Mouse (Mus musculus): Measurements from ENCODE around the gene Hoxd1.

Gene Hoxd1

DNA sequence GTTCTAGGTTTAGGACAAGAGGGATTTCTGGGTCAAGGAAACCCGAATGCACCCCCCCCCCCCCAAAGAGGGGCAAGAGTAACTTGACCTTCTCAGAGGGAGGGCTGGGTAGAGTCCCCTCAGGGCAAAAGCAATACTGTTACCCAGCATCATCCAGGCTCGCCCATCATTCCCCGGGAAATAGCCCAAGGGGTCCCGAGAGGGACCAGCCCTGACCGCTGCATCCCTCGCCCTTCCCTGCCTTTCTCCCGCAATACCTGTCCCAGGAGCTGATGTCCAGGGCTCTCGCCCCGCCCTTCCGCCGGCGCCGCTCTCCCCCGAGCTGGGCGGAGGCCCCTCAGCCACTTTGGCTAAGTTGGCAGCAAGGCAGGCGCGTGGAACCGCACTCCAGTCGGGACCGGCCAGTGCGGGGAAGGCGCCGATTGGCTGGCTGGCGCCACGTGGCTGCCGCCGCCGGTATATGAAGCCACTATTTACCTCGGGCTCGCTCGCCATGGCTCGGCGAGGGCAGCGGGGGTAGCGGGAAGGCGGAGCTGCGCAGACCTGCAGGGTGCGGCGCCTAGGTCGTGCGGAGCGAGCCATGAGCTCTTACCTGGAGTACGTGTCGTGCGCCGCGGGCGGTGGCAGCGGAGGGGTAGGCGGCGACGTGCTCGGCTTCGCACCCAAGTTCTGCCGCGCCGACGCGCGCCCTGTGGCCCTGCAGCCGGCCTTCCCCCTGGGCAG is at the start of gene Hoxd1:
Gene Hoxd1 (plus strand): TSS at position 459 of the 723 bp plus-strand sequence.
- DNase-seq, result peak; percentile 65 to 76

DNA sequence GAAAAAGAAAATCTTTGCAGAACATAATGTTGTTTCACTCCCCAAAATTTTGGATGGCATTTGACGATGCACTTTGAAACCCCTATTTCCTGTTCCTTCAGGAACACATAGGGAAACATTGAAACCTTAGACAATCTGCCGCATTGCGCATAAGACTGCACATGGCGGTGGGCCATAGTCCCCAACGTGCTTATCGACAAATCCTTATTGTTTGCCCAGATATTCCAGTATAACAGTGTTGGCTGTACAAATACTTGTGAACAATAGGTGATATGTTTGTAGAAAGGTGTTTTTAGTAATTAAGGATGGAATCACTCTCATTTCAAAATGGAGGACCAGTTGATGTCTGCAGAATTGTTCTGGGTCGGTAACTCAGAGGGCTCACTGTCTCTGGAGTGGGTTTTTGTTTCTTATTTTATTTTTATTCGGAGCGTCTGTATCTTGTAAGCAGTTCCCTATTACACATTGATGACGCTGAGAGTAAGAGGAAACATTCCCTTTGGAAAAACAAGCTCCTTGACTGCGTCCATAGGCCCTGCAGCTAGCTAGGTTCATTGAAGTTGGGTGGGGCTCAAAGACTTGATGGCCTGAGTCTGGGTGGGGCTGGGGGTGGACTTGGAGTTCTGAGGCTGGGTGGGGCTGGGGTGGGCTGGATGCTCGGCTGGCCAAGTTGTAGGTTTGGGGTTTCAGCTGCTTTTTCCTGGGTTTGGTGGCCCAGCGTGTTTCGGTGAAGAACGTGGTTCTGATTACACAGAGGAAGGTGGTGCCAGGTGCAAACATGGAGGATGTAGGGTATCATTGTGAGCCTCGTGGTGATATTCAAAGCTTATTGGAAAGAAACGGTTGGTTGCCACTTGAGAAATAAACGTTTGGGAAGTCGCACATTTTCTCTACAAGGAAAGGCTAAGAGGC is 49.3 kb upstream of the Hoxd1 start:
- no peak for DNase-seq

DNA sequence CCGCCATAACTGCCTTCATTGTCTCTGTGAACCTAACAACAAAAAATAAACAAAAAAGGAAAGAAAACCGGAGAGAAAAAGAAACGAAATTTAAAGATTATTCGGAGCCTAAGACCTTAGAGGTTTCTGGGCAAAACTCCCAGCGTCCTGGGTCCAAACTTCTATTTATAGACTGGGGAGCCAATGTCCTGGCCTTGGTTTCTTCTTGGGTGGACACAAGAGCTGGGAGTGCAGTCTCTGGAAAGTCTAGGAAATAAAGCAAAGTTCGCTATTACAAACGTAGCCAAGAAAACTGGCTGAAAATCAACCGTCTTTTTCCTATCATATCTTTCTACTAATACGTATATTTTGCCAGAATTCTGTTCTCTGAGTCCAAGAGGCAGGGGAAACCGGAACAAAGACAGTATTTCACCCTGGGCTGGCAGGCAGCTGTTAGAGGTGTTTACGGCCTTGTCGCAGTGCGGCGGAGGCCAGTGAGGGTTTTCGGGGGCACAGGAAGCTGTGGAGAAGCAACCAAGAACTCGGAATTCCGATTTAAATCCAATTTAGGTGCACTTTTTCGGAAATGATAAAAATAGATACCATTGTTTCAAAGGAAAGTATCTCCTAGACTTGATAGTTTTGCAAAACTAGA is 48.5 kb upstream of the Hoxd1 start:
- DNase-seq, result peak in 1 of 2 experiments; percentile 43

DNA sequence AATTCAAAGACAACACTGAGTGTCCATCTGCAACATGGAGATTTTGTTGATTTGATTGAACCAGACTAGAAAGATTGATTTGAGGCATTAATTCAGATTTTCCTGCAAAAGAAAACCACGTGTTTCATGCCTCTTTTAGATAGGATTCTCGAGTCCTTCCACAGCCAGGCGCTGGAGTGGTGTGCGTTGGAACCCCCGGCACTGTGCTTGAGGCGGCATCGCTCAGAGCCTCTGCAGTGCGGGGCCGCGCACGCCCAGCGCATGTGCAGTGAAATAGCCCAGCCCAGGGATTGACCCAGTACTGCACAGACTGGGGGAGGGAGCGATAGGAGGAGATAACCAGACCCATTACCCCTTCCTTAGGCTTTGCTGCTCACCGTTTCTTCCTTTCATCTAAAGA is 47.9 kb upstream of the Hoxd1 start:
- peak in 1 of 2 experiments; percentile 65 for DNase-seq

DNA sequence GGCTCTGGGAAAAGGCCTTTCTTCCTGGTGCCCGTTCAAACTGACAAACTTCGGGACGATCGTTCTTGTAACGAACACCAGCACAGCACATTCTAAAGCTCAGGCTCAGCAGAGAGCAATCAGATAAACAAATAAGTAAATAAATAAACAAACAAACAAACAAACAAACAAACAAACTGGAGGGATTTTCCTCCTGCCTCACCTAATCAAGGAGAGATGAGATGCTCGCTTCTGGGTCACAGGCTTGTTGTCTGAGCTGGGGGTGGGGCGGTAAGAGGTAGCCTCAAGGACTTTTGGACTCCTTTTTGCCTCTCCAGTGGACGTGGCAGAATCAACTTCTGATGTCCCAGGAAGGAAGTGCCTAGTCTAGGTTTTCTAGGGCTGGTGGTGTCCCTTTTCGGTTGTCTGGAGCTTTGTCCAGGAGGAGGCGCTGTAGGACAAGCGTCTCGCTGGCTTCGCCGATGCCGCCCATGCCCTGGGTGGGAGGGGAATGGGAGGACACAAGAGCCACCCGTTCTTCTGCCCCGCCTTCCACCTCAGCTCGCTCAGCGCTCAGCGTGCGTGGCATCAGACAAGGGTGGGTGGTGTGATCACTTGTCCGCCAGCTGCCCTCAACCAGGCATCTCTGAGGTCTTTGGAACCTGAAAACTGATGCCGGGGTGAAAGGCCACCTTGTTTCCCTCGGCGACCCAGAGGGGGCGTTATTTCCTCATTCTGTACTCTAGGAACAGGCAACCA is 47.1 kb upstream of the Hoxd1 start:
- peak; percentile 92 to 98 for DNase-seq

DNA sequence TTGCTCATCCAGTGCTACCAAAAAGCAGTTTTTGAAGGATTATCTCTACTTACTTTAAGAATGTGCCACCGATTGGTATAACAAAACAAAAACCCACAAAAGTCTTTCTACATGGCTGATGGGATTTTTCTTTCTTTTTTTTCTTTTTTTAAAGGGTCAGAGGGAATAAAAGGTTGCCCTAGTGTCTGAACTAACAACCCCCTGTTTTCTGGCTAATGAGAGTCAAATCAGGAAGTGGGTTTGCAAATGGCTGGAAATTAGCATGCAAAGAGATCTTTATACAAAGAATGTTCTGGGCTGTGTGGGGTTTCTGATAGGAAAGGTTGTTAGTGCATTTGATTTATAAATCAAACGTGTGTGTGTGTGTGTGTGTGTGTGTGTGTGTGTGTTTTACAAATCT is 42.4 kb upstream of the Hoxd1 start:
- DNase-seq, result no peak

DNA sequence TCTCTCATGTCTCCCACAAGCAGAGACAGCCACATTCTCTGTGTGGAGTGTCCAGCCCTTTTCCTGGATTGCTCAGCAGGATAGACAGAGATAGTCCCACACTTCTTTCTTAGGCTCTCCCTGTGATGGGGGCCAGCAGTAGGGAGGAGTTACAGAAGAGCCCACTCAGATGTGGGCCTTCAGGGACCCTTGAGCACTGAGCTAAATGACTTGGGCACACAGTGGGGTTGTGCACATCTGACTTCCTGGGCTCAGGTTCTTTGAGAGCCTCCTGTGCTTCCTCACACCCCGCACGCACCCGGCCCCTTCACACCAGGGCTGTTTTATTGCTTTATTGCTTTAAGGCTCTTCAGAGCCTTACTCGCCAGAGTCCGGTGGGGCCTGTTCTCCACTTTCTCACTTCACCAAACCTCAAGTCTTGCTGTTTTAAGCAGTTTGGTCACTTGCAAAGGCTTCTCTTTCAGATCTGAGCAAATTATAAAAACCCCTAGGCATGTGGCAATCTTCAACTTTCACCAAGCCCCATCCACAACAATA is 41.8 kb upstream of the Hoxd1 start:
- DNase-seq, result no peak

DNA sequence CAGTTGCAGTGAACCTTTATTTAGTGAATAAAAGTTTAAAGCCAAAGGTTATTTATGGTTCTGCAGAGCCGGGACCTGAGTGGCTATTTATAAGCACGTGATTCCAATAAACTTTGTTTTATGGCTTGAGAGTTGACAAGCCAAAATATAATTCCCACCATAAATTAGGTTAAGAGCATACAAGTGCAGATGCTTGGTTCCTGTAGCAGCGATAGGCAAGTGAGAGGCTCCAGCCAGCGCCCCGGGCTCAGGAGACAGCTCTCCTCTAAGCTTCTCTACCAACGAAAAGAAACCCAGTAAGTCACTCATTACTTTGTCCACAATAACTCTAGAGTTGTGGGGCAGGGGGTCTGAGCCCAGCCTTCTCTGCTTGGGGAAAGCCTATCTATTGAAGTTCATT is 40.9 kb upstream of the Hoxd1 start:
- DNase-seq, result peak in 1 of 2 experiments; percentile 42

DNA sequence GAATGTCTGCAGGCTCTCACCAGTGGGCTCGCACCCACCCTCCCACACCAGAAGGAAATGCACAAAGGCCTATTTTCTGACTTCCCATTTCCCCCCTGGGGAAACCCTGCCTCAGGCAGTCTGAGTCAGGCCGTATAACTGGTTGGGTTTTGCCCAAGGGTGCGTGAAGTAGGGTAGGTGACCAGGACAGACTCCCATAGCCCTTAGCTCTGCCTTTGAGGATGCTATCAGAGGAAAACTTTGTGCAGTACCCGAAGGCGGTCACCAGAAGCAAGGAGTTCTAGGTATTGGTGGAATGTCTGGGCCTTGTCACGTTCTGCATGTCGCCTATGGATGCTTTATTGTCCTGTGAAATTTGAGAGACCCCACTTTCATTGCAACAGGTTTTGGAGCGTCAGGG is 39.8 kb upstream of the Hoxd1 start:
- no peak for DNase-seq

DNA sequence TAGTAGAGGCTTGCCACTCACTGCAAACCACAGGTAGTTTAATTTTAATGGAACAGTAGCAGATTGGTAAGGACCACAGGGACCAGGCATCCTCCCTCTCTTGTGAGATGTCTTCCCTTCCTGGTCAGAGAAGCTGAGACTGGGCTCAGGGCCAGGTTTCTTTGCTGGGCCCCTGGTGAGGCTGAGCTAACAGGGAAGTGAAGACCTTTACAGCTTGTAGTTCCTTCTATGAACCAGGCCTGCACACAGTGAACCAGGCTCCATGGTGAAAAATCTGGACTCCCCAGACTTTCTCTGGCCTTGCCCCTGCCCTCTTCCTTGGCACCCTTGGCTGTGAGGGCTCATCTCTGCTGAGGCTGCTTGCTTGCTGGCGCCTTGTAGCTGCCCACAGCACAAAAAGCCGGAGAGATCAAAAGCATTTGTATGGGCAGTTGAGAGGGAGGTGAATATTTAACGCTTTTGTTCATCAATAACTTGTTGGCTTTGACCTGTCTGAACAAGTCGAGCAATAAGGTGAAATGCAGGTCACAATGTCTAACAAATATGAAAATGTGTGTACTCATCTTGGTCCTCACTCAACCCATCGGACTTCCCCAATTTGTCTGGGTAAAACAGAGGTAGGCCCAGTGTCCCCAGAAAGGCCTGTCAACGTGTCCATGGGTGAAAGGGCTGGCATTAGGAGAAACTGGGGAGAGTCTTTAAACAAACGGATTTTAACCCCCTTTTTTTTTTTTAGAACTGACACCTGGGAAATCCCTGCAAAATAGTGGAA is 38.4 kb upstream of the Hoxd1 start:
- DNase-seq, result peak in 1 of 2 experiments; percentile 70

DNA sequence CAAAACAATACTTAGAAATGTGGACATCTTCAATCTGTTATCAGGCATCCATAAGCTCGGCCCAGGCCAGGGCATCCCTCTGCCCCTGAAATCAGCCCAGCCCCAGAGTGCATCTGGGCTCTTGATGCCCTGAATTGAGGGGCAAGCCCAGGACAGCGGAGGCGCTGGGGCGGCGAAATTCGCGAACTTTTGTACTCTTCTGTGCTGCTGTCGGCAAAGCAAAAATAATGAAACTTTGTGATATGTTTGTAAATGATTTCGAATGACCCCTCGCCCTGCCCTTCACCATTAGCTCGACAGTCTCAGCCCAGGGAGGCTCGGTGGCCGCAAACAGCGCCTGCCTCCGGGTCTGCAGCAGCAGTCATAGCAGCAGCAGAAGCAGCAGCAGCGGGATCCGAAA is 37.6 kb upstream of the Hoxd1 start:
- DNase-seq, result peak in 1 of 2 experiments; percentile 25

DNA sequence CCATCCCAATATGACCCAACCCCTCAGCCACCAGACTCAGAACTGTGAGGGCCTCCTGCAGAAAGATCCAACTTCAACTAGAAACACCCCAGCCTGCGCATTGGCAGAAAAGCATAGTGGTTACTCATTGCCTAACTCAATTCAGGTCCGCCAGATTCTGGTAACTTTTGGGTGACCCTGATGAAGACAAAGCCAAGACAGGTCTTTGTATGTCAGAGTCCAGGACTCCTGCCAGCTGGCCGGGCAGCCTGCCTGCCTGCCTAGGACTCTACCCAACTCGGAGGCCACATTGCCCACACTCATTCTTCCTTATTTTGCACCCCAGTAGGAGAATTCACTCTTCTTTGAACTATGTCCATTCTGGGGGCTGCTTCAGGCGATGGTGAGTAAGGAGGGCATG is 36.2 kb upstream of the Hoxd1 start, which contains the start of gene Gm28230:
Gene Gm28230 (plus strand): TSS at position 178 of the 400 bp plus-strand sequence.
- peak; percentile 81 to 86 for DNase-seq

DNA sequence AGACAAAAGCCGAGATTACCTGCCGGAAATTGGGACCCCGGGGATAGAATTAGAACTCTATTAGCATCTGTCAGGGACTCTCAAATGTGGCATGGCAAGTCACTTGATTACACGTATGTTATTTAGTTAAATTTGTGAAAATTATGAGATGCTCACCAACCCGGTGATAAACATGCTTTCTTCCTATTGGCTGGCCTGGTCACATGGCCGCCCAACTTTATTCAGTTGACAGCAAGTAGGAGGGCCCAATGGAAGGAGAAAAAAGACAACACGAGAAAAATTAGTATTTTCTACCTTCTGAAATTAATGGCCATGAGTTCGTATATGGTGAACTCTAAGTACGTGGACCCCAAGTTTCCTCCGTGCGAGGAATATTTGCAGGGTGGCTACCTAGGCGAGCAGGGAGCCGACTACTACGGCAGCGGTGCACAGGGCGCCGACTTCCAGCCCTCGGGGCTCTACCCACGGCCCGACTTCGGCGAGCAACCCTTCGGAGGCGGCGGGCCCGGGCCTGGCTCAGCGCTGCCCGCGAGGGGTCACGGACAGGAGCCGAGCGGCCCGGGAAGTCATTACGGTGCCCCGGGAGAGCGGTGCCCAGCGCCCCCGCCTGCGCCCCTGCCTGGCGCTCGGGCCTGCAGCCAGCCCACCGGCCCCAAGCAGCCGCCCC is 35.7 kb upstream of the Hoxd1 start:
- peak in 1 of 2 experiments; percentile 51 for DNase-seq

DNA sequence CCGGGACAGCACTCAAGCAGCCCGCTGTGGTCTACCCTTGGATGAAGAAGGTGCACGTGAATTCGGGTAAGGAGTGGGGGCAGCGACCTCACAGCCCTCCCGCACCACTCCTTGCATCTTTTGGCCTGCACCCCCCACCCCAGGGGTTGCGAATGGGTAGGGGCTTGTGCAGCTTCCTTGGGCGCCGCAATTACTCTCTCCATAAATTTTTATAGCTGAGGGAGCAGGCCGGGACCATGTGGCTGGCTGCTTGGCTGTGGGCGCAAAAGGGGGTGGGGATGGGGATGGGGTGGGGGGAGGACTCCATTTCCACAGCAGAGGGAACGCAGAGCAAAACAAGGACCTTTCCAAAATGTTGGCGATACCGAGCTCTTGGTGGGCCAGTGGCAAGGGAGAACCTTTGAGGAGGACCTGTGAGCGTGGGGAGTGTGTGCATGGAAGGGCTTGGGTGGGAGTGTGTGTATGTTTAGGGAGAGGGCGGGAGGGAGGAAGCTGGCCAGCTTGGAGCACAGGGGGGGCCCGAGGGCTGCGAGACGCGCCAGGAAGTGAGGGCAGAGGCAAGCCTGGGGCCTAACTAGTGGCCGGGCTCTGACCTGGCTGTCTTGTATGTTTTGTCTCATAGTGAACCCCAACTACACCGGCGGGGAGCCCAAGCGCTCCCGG is 35.0 kb upstream of the Hoxd1 start:
- no peak for DNase-seq

DNA sequence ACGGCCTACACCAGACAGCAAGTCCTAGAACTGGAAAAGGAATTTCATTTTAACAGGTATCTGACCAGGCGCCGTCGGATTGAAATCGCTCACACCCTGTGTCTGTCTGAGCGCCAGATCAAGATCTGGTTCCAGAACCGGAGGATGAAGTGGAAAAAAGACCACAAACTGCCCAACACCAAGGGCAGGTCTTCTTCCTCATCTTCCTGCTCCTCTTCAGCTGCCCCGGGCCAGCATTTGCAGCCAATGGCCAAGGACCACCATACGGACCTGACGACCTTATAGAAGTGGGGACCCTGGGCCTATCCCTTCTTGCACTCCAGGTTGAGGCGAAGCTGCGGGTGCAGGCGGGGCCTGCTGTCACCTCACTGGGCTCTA is 34.5 kb upstream of the Hoxd1 start:
- no peak for DNase-seq

DNA sequence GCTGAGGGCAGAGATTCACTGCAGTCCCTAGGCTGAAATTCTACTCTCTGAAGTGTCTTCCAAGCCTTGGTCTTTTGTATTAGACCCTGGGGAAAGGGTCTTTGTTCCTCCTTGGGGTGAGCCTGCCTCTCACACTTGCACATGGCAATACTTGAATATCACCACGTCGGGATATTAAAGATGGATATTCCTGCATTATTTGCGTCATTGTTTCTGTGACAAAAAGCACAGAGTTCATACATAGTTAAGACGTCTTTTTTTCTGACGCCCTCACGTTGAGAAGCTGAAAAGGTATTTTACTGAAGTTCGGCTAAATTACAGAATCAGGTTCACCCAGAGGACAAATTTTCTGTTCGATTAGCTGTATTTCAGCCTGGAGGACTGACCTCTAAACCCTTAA is 32.4 kb upstream of the Hoxd1 start:
- no peak for DNase-seq

DNA sequence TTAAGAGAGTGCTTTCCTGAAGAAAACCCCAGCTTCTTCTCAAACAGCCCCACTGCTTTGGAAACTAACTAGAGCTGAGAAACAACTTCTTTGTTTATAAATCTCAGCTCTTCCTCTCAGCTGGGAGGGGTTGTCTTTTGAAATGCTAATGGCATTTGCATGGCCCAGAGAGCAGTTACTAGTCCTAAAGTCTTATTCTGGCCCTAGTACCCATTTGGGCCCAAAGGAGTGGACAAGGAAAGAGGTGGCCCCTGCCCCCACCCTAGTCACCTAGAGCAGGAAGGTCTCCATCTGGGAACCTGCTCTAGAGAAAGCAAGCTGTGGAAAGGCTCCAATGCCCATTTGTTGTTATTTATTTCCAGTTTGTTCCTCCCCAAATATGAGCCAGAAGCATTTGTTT is 31.7 kb upstream of the Hoxd1 start:
- DNase-seq, result no peak

DNA sequence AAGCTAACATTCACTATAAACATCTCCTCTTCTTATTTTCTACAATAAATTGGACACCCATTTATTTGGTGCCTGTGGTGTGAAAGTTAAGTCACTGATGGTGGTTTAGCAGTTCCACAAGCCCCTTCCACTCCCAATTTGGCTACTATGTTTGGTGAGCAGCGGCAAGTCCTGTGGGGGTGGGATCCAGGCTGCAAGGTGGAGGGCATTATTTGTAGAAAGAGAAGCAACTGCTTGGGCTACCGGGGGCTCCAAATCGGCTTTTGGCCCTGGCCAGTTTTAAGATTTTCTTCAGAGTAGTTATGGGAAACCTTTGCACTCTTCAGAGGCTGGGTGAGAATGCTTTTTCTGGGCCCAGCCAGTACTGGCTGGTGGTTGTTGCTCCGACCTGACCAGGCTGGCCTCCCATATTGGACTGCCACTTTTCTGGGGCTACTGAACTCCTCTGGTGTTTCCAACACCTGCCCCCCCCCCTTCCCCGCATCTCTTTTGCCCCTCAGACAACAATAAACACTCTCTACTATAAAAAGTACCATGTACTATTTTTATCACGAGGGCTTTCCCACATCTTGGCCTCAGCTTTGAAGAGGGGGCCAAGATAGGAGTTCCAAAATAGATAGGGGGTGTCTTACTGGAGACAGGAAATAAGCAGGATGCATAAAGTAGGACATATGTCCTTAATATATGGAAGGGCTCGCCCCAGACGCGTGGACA is 30.8 kb upstream of the Hoxd1 start:
- DNase-seq, result no peak

DNA sequence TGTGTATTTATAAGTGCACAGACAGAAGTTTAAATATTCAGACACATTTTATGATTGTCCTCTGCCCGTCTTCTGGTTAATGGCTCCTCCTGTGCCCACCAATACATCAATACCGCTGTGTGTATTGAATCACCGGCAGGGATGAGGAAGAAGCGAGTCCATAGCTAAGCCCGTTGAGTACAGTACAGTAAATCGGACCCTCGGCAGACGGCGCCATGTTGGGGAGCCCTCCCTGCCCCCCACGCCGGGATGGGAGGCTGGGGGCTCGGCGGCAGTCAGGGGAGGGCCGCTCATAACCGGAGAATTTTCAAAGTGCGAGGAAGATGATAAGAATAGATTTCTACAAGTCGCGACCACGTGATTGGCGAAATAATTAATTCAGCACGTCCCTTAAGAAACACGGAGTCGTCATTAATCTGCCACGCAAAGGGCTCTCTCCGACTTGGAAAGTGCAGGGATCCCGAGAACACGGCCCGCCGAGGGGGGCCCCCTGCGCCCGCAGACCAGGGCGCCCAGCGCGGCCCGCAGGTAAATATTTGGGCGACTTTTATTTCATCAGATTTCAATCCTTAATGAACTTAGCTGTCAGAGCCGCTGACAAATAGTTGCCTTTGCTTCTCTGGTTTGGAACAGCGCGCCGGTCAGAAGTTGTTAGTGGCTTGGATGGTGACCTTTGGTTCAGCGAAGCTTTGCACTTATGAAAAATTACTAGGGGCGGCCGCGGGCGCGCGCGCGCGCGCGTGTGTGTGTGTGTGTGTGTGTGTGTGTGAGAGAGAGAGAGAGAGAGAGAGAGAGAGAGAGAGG is 30.1 kb upstream of the Hoxd1 start:
- peak in 1 of 2 experiments; percentile 49 for DNase-seq

Measured in kidney, postnatal 36 days (tissue).